Mouse (Mus musculus) heart, adult 2 months (tissue): ENCODE results near the gene Spink4. TPM values are rescaled to one million over a fixed set of nuclear protein-coding genes. Genes with fewer than 3 reads are reported as not detected.

Source experiments
- DNase-seq, 2 experiments: peaks; one replicate each; pipeline ENCODE4 v3.0.0; 2021
- H3K27ac ChIP-seq: fragments of 200-600 bp; 2 replicates; pipeline ENCODE4 v1.8.1; 2022
- H3K27me3 ChIP-seq: fragments of 200-500 bp; 2 replicates; pipeline ENCODE4 v1.6.1; 2012; ENCODE audit warnings: mild to moderate bottlenecking, low read length, inconsistent platforms, mixed read lengths; ENCODE audit not compliant: control insufficient read depth, insufficient read depth
- H3K36me3 ChIP-seq: fragments of 200-500 bp; 2 replicates; pipeline ENCODE4 v1.6.1; 2012; ENCODE audit warnings: low read length, inconsistent platforms; ENCODE audit not compliant: control insufficient read depth, insufficient read depth
- H3K4me1 ChIP-seq: fragments of 200-500 bp; 2 replicates; pipeline ENCODE4 v1.6.1; 2011; ENCODE audit warnings: low read length; ENCODE audit not compliant: control insufficient read depth, insufficient read depth
- H3K4me3 ChIP-seq: fragments of 200-600 bp; 2 replicates; pipeline ENCODE4 v1.8.1; 2022
- H3K79me2 ChIP-seq: fragments of 200-500 bp; replicated peaks from 2 replicates; pipeline ENCODE4 v1.6.1; 2012; ENCODE audit warnings: mild to moderate bottlenecking, inconsistent platforms, low read length, moderate library complexity, mixed read lengths; ENCODE audit not compliant: control insufficient read depth, insufficient read depth
- H3K9ac ChIP-seq: fragments of 200-500 bp; 2 replicates; pipeline ENCODE4 v1.6.1; 2012; ENCODE audit warnings: low read depth, mild to moderate bottlenecking, control low read depth, inconsistent platforms, low read length, mixed read lengths
- CTCF ChIP-seq: fragments of 200-600 bp; IDR thresholded peaks from 2 replicates; pipeline ENCODE4 v1.8.1; 2022; ENCODE audit warnings: antibody characterized with exemption, mild to moderate bottlenecking, moderate library complexity
- EP300 ChIP-seq: fragments of 200-500 bp; IDR thresholded peaks from 2 replicates; pipeline ENCODE4 v1.6.1; 2011; ENCODE audit warnings: low read depth, low read length, control low read depth; ENCODE audit not compliant: insufficient read depth
- POLR2A ChIP-seq: fragments of 200-500 bp; IDR thresholded peaks from 2 replicates; pipeline ENCODE4 v1.6.1; 2011; ENCODE audit warnings: mild to moderate bottlenecking, low read depth, low read length, control low read depth; ENCODE audit not compliant: insufficient read depth
- WGBS: fragments of 180-500 bp; shearing (Covaris S2); methylation state at CpG from one replicate; pipeline ENCODE4 v1.1.7; 2018; 5-methylcytosine and 5-hydroxymethylcytosine counted together
- intact Hi-C: fragments of 180-260 bp; cut with DNase I; formaldehyde crosslinking; loops from one replicate; pipeline ENCODE4 v1.15.1; 2025
- polyA plus RNA-seq: library from polyadenylated mRNA; depleted of rRNA; stranded (reverse); fragments of >200 nt; gene quantifications from 2 replicates; pipeline ENCODE4 v1.2.3, GENCODE M21; 2012
- total RNA-seq, 2 experiments: library from RNA; stranded (reverse); gene quantifications; 2 replicates each; pipeline ENCODE4 v1.2.3; 2021

Gene Spink4
- total and polyA plus RNA-seq, 3 experiments, result 0.68 to 3.6 TPM; not detected in 1

GRCm38 (mm10) chr4:40970842-40971701, 51.2 kb downstream of the Spink4 start, which contains the start of gene Nfx1:
Gene Nfx1 (plus strand): TSS chr4:40970906.
- Histone ChIP-seq H3K36me3 (no peaks in the 10 kb centered on the region), H3K4me1 (peaks cover 3% of the 10 kb centered on the region), H3K9ac (peak within 1 kb of the TSS; percentile 85), H3K27ac (peak within 1 kb of the TSS; percentile 93), H3K79me2 (0 out of 2 replicates have a peak, but pooled peaks cover 3% of the 10 kb centered on the region), H3K27me3 (no peaks in the 10 kb centered on the region), H3K4me3 (peak within 1 kb of the TSS; percentile 89)
- WGBS, result 2% methylated on average over 76 of the region's 85 CpGs
- TF ChIP-seq POLR2A, result peak; percentile 80
- 0 out of 2 replicates have a peak, but pooled peaks have one; percentile 26 for TF ChIP-seq EP300
- no peak for TF ChIP-seq CTCF
- intact Hi-C loops, result loop anchor here (1.0 to 10.0 kb wide), 3 partner anchors 23 to 306 kb away; partner anchors contain the start of genes Bag1, Chmp5, Nol6 and Ubap2
- DNase-seq, result peak; percentile 95 to 96

- Histone ChIP-seq H3K4me1 (peaks cover 3% of the 10 kb centered on the region), H3K36me3 (no peaks in the 10 kb centered on the region), H3K4me3 (peak overlapping the region; percentile 89), H3K9ac (no peak overlapping the region), H3K79me2 (0 out of 2 replicates have a peak, but pooled peaks cover 3% of the 10 kb centered on the region), H3K27ac (no peak overlapping the region), H3K27me3 (no peaks in the 10 kb centered on the region)
- TF ChIP-seq EP300 (no peak), CTCF (peak; percentile 54)
- intact Hi-C loops, result loop anchor here (1.0 to 10.0 kb wide), 3 partner anchors 23 to 306 kb away; partner anchors contain the start of genes Bag1, Chmp5, Nol6 and Ubap2
- no peak for DNase-seq
- 27% methylated on average over 13 of the region's 13 CpGs for WGBS
Observed at GRCm38 (mm10) chr4:40971744-40972143, 51.9 kb downstream of the Spink4 start.

DNA sequence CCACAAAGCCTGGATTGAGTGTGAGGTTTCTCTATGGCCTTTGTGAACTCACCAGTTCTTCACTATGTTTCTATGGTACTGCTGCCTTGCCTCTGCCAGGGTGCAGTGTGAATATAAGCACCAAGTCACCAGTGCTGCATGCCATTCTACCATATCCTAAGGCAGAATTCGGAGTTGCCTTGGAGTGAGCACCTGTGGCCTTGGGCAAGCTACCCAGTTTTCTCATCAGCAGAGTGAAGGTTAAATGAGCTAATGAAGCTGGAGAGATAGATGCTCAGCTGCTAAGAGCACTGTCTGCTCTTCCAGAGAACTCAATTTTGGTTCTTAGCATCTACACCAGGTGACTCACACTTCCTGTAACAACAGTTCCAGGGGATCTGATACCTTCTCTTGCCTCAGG, 54.2 kb downstream of the Spink4 start:
- Histone ChIP-seq H3K27ac (no peak overlapping the region), H3K4me1 (peaks cover 3% of the 10 kb centered on the region), H3K4me3 (no peak overlapping the region), H3K9ac (no peak overlapping the region), H3K79me2 (0 out of 2 replicates have a peak, but pooled peaks cover 3% of the 10 kb centered on the region), H3K36me3 (peaks cover 4% of the 10 kb centered on the region), H3K27me3 (no peaks in the 10 kb centered on the region)
- TF ChIP-seq EP300, result no peak
- TF ChIP-seq CTCF, result no peak
- no peak for TF ChIP-seq POLR2A
- 77% methylated on average over 1 of the region's 1 CpGs for WGBS
- intact Hi-C loops, result loop anchor here (5.0 to 10.0 kb wide), 2 partner anchors 151 to 303 kb away; partner anchors contain the start of genes Nol6 and Ubap2
- DNase-seq, result no peak

GRCm38 (mm10) chr4:40975678-40976077, 55.8 kb downstream of the Spink4 start:
- intact Hi-C loops, result loop anchor here (10.0 kb wide), 1 partner anchor 149 kb away; the partner anchor contains the start of gene Nol6
- peaks cover 3% of the 10 kb centered on the region for H3K4me1 ChIP-seq
- no peak for DNase-seq
- H3K27ac ChIP-seq, result no peak overlapping the region
- TF ChIP-seq EP300, result no peak
- TF ChIP-seq CTCF, result no peak
- TF ChIP-seq POLR2A, result no peak
- peaks cover 8% of the 10 kb centered on the region for H3K36me3 ChIP-seq
- 76% methylated on average over 3 of the region's 3 CpGs for WGBS
- H3K4me3 ChIP-seq, result no peak overlapping the region
- H3K79me2 ChIP-seq, result 0 out of 2 replicates have a peak, but pooled peaks cover 3% of the 10 kb centered on the region
- no peaks in the 10 kb centered on the region for H3K27me3 ChIP-seq
- no peak overlapping the region for H3K9ac ChIP-seq

DNA sequence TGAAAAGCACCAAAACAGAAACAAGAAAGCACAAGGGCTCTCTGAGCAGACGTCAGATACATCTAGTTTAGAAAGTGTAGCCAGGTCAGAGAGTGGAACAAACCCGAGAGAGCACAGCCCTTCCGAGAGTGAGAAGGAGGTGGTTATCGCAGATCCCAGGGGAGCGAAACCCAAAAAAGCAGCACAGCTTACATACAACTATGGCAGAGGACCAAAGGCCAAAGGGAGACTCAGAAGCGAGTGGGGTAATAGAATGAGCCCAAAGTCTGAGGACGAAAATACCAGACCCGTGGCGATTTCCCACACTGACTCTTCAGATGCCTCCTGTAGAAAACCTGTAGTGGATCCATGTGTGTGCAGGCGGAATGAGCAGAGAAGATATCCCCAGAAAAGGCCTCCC, 56.8 kb downstream of the Spink4 start:
- H3K4me1 ChIP-seq, result peaks cover 3% of the 10 kb centered on the region
- no peak for TF ChIP-seq POLR2A
- TF ChIP-seq CTCF, result no peak
- TF ChIP-seq EP300, result no peak

More for the DNA sequence above, 56.8 kb downstream of the Spink4 start:
- intact Hi-C loops, result loop anchor here (10.0 kb wide), 1 partner anchor 148 kb away; the partner anchor contains the start of gene Nol6
- no peak overlapping the region for H3K27ac ChIP-seq
- 0 out of 2 replicates have a peak, but pooled peaks cover 3% of the 10 kb centered on the region for H3K79me2 ChIP-seq
- H3K36me3 ChIP-seq, result peaks cover 8% of the 10 kb centered on the region
- H3K27me3 ChIP-seq, result no peaks in the 10 kb centered on the region
- 80% methylated on average over 10 of the region's 10 CpGs for WGBS
- no peak overlapping the region for H3K9ac ChIP-seq
- DNase-seq, result no peak
- H3K4me3 ChIP-seq, result no peak overlapping the region
